Mouse (Mus musculus) gastrocnemius, adult 18-20 months (tissue): ENCODE measurements around the gene Rab31. TPM values are rescaled to one million over a fixed set of nuclear protein-coding genes. Genes with fewer than 3 reads are reported as not detected.
A peak's percentile ranks its signal among the peaks of the same experiment; 100 is the strongest.

Source experiments
- DNase-seq: peaks from one replicate; pipeline ENCODE4 v3.0.0; 2021; ENCODE audit warnings: low spot score
- long read RNA-seq, 2 experiments: library from polyadenylated mRNA; stranded (forward); transcript quantifications; one replicate each; pipeline ENCODE4 v2.0.0; 2021
- total RNA-seq, 2 experiments: library from RNA; stranded (reverse); gene quantifications; 2 replicates each; pipeline ENCODE4 v1.2.3; 2021

Rab31 gene
- total RNA-seq: 1 to 10 TPM; 4.6 to 5.1 TPM
- long read RNA-seq, experiment 1, transcript Rab31-201 (7 exons, 3,473 nt): major isoform, 6 of 8 reads
- long read RNA-seq, experiment 1, partial matches to known transcripts: 0 of 8 reads
- long read RNA-seq, experiment 1, other reads (novel, unspliced or antisense): 2 of 8 reads
- long read RNA-seq, experiment 2, transcript Rab31-201 (7 exons, 3,473 nt): major isoform, 7 of 9 reads
- long read RNA-seq, experiment 2, partial matches to known transcripts: 0 of 9 reads
- long read RNA-seq, experiment 2, other reads (novel, unspliced or antisense): 2 of 9 reads

GRCm38 (mm10) chr17:65771951-65772934 is at the start of gene Rab31:
Rab31 (minus strand) TSS chr17:65772752.
- peak; percentile 89 for DNase-seq

GRCm38 (mm10) chr17:65820197-65820596 is 47.6 kb upstream of the Rab31 start:
- DNase-seq: no peak

GRCm38 (mm10) chr17:65813763-65814162 is 41.2 kb upstream of the Rab31 start:
- DNase-seq: no peak

- DNase-seq: no peak
Observed at GRCm38 (mm10) chr17:65811032-65811431, 38.5 kb upstream of the Rab31 start.

GRCm38 (mm10) chr17:65806416-65806815 is 33.9 kb upstream of the Rab31 start:
- no peak for DNase-seq

GRCm38 (mm10) chr17:65805966-65806365 is 33.4 kb upstream of the Rab31 start:
- DNase-seq: peak; percentile 60

GRCm38 (mm10) chr17:65802026-65802425 is 29.5 kb upstream of the Rab31 start:
- DNase-seq: no peak

GRCm38 (mm10) chr17:65800451-65800850 is 27.9 kb upstream of the Rab31 start:
- no peak for DNase-seq

- DNase-seq: no peak
Observed at GRCm38 (mm10) chr17:65799353-65799752, 26.8 kb upstream of the Rab31 start.

- no peak for DNase-seq
Observed at GRCm38 (mm10) chr17:65798446-65798845, 25.9 kb upstream of the Rab31 start.

GRCm38 (mm10) chr17:65796056-65796455 is 23.5 kb upstream of the Rab31 start:
- DNase-seq: no peak

- DNase-seq: no peak
Observed at GRCm38 (mm10) chr17:65794096-65794850, 21.7 kb upstream of the Rab31 start.

- DNase-seq: no peak
Observed at GRCm38 (mm10) chr17:65793307-65793930, 20.9 kb upstream of the Rab31 start.

- no peak for DNase-seq
Observed at GRCm38 (mm10) chr17:65791161-65791560, 18.6 kb upstream of the Rab31 start.

- peak; percentile 54 for DNase-seq
Observed at GRCm38 (mm10) chr17:65789576-65789975, 17.0 kb upstream of the Rab31 start.

GRCm38 (mm10) chr17:65788542-65789291 is 16.2 kb upstream of the Rab31 start:
- DNase-seq: peak; percentile 64

- no peak for DNase-seq
Observed at GRCm38 (mm10) chr17:65787261-65787660, 14.7 kb upstream of the Rab31 start.

GRCm38 (mm10) chr17:65786225-65786624 is 13.7 kb upstream of the Rab31 start:
- DNase-seq: no peak

GRCm38 (mm10) chr17:65785707-65786106 is 13.2 kb upstream of the Rab31 start:
- no peak for DNase-seq

- no peak for DNase-seq
Observed at GRCm38 (mm10) chr17:65784610-65785140, 12.1 kb upstream of the Rab31 start.
